Mouse (Mus musculus) CD4-positive, CD25-positive, alpha-beta regulatory T cell, adult 2 months (primary cell): Measurements from ENCODE around the gene Inpp5f.

Experiments
- DNase-seq: peaks from one replicate; pipeline ENCODE4 v3.0.0-alpha.2; 2012; ENCODE audit warnings: low read depth, low spot score

Inpp5f gene

DNA sequence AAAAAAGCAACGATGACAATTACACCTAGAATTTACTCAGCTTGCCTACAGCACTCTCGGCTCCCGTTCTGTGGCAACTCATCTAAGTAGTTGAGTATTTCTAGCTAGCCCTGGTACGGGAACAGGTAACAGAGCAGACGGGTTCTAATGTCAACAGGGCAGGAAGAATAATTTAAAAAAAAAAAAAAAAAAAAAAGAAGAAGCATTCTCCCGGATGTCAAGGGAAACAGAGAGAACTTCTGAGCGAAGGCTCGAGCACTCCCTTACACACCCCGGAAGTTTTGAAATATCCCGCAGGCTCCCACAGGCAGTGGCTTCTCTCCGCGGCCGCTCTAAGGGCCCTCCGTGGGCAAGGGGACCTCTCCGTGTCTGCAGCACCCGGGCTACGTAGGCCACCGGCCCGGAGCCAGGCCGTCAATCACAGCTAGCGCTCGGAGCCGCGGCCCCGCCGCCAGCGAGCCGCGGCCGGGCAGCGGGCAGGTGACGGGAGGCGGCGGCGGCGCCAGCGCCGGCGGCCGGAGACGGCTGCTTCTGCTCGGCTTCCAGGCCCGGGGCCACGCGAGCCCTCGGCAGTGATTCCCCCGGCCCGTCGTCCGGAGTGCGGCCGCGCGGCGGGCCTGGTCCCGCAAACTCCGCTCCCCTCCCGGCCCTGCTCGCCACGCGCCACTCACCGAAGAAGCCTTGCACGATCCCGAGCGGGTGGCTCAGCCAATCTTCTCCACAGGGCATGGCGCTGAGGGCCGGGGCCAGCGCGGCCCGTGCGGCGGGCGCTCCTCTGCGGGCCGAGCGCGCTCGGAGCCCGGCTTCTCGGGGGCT lies 128.5 kb downstream of the Inpp5f start:
- peak; percentile 67 for DNase-seq

DNA sequence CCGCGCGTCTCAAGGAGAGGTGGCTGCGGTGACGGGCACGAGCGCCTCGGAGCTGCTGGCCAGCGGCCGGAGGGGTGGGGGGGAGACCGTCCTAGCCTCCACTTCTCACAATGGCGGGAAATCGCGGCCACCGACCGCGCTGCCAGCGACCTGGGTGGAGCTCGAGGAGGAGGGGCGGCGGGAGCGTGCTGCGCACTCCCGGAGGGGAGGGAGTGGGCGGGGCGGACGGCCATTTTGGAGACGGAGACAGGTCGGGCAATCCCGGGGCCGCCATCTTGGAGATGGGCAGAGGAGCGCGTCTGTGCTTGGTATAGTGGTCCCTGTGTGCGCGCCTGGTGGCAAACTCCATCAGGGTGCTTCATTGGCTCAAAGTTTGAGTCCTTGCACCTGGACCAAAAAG lies 129.2 kb downstream of the Inpp5f start, which contains the start of gene Mcmbp:
Mcmbp (minus strand) TSS at position 162 of the 400 bp plus-strand sequence.
- peak; percentile 97 for DNase-seq

- no peak for DNase-seq
Observed at GRCm38 (mm10) chr7:128743898-128744297, 132.8 kb downstream of the Inpp5f start.

DNA sequence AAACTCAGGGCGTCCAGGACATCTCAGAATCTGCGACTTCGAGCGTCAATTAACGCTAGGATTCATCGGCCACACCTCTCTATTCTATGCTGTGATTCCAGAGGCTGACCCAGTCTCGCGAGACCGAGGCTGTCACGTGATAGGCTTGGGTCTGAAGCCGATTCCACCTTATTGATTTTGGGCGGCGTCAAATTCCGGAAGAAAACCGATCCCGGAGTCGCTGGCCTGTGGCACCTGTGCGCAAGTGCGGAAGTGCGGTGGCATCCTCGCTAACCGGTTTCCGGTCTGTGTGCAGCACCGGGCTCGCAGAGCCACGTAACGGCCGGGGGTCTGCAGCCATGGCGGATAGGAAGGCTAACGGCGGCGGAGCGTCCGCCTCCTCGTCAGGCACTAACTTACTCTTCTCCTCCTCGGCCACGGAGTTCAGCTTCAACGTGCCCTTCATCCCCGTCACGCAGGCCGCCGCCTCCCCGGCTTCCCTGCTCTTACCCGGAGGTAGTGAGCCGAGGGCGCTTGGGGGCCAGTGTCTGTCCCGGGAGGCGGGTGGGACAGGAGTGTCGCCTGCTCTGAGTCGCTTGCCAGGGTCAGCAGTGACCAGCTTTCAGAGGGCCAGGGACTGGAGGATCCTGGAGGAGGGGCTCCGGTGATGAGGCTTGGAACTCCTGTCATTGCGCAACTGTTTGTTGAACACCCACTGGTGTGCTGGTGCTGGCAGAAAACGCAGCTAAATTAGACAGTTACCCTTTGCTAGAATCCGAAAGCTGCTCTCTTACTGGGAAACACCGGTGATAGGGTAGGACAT lies 133.8 kb downstream of the Inpp5f start, which contains the start of gene Sec23ip:
Sec23ip (plus strand) TSS at position 260 of the 802 bp plus-strand sequence.
- DNase-seq: peak; percentile 99
